Mouse (Mus musculus) lung, adult 2 months (tissue): ENCODE measurements at regions not wholly inside any gene's neighbourhood (a gene's known extent, or its start where the extent isn't known, plus 50 kb on each side); places are given as distances from the start of the nearest gene placed in this dataset.

ENCODE experiments used
- CTCF ChIP-seq: fragments of 200-500 bp; IDR thresholded peaks from 2 replicates; pipeline ENCODE4 v1.5.1; 2011; ENCODE audit warnings: mild to moderate bottlenecking, low read length, control low read depth; ENCODE audit not compliant: insufficient read depth
- POLR2A ChIP-seq: fragments of 200-500 bp; IDR thresholded peaks from 2 replicates; pipeline ENCODE4 v1.6.1; 2011; ENCODE audit warnings: low read depth, mild to moderate bottlenecking, control low read depth, low read length, borderline replicate concordance; ENCODE audit errors: extremely low read depth

- no peak for TF ChIP-seq CTCF
- no peak for TF ChIP-seq POLR2A
Observed at GRCm38 (mm10) chr5:97218712-97219111, 107.3 kb upstream of the Paqr3 start.
